Mouse (Mus musculus): Measurements from ENCODE around the gene Gm20388.

DNA sequence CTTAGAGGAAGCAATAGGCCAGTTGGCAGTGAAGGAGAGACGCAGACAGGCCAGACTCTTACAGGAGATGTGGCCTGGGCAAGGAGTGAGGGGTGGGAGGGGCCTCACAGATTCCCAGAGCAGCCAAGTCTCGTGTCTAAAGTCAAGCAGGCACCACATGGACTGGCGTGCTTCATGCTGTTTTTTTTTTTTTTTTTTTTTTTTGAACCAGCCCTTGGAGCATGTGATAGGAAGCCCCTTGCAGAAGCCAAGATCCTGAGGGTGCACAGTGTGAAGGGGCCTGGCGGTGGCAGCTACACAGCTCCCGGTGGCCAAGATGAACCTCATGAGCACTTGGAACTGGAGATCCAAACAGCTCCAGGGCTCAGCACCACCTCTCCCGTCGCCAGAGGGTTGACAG lies 337.4 kb downstream of the Gm20388 start:
- TF ChIP-seq GATA1 (IDR thresholded peaks at IDR 0.05; ENCODE audit: low read length): no peak
- TF ChIP-seq TAL1 (IDR thresholded peaks at IDR 0.05; ENCODE audit: low read length): no peak

All from erythroblast, embryonic 14.5 days (primary cell).